Mouse (Mus musculus) spleen, adult 18-20 months (tissue): ENCODE results near the gene Phlpp1.
A peak's percentile ranks its signal among the peaks of the same experiment; 100 is the strongest.

Source experiments
- DNase-seq, 2 experiments: peaks; one replicate each; pipeline ENCODE4 v3.0.0; 2022; ENCODE audit warnings: mixed read lengths in 2 of 2

Gene Phlpp1

DNA sequence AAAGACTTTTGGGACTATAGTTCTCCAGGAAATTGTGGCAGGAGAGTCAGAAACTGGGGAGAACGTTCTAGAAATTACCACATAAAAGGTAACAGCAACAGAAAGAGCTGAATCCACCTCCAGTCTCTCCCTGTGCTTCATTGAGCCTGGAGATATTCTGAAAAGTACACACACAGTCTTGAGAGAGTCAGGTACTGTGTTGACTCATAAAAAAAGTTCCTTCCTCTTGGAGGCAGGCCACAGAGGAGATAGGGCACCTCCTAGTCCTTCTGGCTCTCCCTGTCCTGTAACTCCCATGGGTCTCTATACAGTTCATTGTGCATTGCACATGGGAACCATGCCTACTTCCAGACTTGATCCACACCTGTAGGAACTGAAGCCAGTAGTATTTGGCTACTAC lies 149.0 kb downstream of the Phlpp1 start:
- no peak for DNase-seq

DNA sequence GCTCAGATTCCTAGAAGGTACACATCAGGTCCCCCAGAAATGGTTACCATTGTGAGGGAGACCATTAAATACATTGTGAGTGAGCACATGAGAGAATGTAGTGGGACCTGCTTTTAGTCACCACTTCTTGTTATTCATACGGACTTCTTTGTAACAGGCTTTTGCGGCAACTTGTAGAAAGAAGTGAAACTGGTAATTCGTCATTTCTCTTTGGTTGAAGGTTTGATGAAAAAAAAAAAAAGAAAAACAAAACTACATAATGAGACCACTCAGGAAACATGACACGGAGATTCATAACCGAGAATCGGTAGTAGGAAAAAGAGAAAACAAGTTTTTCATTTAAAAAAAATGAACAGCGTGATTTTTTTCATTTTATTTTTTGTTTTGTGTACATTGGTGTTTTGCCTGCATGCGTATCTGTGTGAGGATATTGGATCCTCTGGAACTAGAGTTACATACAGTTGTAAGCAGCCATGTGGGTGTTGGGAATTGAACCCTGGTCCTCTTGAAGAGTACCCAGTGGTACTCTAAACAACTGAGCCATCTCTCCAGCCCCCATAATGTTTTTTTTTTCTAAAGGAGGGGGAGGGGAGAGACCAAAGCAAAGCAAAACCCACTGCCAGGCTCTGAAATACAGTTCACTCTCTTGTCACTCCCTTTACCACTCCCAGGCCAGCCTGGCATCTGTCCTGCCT lies 150.0 kb downstream of the Phlpp1 start:
- no peak for DNase-seq

DNA sequence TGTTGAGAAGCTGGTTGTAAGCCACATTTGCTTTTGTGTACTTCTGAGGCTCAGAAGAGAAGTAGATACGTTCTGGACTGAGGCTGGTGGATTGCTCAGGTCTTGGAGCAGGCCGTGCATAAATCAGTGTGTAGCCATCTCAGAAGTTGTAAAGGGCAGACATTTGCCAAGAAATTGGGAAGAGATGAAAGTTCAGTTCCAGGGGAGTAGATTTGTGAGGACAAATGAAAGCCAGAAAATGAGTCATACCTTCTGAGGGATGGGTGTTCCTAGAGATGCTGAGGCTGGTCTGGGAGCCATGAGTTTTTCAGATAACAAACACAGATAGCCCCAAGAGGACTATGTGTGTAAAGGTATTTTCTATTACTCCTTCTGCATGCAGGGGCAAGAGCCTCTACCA lies 155.1 kb downstream of the Phlpp1 start:
- DNase-seq, result no peak

GRCm38 (mm10) chr1:106342100-106342499 lies 170.5 kb downstream of the Phlpp1 start:
- DNase-seq, result no peak

DNA sequence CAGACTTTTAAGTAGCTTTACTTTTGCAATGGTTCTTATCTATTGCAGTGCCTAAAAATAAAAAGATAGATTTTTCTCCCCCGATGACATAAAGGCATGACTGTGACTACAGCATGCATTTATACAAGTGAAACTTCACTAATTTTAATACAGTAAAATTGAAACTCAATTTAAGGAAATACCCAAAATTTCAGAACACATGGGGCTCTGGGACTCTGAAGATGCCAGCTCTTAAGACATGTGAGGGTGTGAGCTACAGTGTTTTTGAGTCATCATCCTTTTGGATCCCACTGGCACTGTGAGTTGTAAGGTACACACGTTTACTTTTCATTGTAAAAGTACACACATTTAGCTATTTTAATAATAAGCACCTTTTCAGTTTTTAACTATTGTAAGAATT lies 173.7 kb downstream of the Phlpp1 start:
- no peak for DNase-seq

DNA sequence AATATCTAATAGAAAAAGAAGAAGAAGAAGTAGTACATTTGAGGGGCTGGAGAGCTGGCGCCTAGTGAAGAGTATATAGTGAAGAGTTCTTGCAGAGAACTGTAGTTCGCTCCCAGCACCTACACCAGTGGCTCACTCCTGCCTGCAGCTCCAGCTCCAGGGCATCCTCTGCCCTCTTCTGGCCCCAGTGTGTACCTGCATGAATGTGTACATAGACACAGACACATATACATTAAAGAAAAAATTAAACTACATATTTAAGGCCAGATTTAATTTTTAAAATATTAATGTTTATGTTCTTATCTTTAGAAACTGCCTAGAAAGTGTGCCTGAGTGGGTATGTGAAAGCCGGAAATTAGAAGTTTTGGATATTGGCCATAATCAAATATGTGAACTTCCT lies 175.2 kb downstream of the Phlpp1 start:
- no peak for DNase-seq

GRCm38 (mm10) chr1:106349116-106349515 lies 177.6 kb downstream of the Phlpp1 start:
- DNase-seq, result no peak

DNA sequence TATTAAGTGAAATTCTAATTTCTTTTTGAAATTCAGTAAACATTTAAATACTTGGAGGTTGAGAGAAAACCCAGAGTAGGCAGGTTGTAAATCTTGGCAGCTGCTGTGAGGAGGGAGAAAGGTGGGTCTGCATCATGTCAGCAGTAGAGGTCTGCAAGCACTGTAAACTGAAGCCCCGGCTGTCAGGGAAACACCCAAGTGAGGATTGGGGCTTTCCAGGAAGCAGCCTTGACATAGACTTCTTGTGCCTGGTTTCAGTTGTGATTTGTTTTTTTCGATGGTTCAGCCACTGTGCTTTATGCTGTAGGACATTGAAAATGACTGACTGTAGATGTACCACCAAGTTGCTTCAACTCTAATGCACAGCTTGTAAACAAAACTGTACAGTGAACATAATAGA lies 180.0 kb downstream of the Phlpp1 start:
- no peak for DNase-seq

DNA sequence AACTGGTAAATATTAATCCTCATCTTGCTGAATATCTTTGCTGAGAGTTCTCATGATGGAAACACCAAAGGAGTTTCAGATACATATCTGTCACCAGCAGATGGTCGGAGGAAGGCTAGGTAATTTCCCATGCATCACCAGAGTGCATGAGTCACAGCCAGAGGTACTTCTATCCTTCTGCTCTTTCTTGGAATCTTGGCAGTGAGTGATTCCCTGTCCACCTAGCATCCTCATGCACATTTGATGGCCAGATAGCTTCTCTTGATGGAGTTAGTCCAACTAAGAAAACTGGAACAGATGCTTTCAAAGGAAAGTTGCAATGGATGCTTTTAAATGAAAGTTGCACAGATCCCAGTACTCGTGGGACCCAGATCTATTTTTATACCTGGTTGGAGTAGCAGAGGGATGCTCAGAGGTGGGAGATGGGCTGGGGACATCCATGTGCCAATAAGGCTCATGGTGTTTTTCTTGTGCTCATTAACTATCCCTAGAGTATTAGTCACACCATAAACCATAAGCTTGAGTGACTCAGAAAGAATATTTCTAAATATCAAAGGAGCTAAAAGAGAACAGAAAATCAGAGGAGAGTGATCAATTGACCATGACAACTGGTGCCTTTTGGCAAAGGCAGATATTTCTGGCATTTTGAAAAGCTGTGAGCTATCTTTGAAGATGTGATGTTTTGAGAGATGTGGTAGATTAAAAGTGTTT lies 181.4 kb downstream of the Phlpp1 start:
- no peak for DNase-seq

DNA sequence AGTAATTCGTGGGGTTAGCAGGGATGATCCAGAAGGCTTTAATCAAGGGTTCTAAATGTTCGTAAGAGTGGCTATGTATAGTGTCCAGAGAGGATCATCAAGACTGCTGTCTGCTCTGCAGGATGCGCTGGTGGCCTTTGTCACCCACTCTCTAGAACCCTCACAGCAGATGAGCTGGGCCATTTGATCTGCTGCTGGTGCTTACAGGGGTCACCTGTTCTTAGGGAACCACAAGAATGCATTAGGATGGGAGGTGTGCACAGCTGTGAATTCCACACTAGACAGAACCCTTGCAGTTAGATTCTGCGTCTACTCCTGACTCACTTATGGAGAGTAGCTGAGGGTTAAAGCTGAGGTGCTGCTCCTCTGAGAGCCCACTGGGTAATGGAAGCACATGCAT lies 182.4 kb downstream of the Phlpp1 start:
- DNase-seq, result no peak

DNA sequence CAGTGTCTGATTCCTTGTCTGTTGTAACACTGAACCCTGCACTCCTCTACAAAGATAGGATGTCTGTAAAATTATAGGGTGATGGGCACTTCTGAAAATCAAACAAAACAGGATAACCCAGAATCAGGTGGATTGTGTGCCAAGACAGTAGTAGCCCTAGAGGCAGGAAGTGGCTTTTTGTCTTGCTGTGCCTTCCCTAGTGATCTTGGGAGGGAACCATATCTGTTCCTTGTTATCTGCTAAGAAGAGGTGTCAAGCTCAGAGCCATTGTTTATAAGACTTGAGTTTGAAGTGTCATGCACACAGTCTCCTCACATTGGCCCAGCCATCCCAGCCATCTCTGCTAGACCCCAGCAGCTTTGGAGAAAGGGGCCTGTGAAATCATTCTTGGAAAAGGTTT lies 187.9 kb downstream of the Phlpp1 start:
- no peak for DNase-seq

GRCm38 (mm10) chr1:106362841-106363604 lies 191.5 kb downstream of the Phlpp1 start:
- DNase-seq, result no peak

- no peak for DNase-seq
Measured at GRCm38 (mm10) chr1:106369330-106369729, 197.8 kb downstream of the Phlpp1 start.

- no peak for DNase-seq
Measured at GRCm38 (mm10) chr1:106372446-106372845, 200.9 kb downstream of the Phlpp1 start.

DNA sequence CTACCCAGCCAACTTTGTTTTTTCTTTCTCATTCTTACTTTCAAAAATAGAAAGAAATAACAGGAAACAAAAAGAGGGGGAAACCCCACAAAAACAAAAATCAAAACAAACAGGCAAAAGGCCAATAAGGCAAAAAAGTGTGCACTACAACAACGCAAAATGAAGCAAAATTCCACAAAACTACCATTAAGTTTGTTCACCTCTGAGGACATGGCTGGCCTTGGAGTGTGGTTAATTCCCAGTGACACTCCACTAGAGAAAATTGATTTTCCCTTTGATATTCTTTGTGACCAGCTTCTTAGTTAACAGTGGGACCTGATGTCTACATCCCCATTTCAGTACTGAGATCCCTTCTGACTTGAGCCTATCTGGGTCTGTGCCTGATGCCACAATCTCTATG lies 202.1 kb downstream of the Phlpp1 start:
- DNase-seq, result no peak

DNA sequence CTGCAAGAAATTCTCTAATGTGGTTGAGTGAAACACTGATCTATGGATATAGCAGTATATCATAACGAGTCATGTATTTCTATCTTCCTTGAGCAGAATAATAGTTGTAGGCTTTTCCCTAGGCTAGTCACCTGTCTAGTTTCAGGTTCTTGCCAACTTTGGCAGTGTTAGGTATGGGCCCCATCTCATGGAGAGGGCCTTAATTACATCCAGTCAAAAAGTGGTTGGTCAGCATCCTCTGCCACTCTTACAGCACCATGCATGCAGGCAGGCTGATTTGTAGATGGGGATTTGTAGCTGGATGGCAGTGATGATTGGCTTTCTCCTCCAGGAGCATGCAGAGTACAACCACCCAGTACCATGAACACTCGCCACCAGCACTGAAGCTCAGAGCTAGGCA lies 202.7 kb downstream of the Phlpp1 start:
- peak in 1 of 2 experiments; percentile 15 for DNase-seq

- DNase-seq, result no peak
Measured at GRCm38 (mm10) chr1:106374971-106375370, 203.4 kb downstream of the Phlpp1 start.

DNA sequence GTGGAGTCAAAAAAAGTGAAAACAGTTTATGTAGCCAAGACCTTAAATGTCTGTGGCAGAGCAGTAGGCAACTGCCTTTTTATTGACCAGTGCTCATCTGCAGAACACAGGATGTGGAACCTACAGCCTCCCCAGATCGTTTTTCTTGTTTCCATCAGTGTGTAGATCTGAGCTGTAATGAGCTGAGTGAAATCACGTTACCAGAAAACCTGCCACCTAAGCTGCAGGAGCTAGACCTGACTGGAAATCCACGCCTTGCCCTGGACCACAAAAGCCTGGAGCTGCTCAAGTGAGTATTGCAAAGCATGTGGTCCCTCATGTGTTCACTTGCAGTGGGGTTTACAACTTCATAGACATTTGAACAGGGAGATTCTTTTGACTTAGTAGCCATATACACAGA lies 204.5 kb downstream of the Phlpp1 start:
- no peak for DNase-seq

- DNase-seq, result no peak
Measured at GRCm38 (mm10) chr1:106380465-106380864, 208.9 kb downstream of the Phlpp1 start.

- DNase-seq, result no peak
Measured at GRCm38 (mm10) chr1:106386542-106386941, 215.0 kb downstream of the Phlpp1 start.

- no peak for DNase-seq
Measured at GRCm38 (mm10) chr1:106387264-106387663, 215.7 kb downstream of the Phlpp1 start.

DNA sequence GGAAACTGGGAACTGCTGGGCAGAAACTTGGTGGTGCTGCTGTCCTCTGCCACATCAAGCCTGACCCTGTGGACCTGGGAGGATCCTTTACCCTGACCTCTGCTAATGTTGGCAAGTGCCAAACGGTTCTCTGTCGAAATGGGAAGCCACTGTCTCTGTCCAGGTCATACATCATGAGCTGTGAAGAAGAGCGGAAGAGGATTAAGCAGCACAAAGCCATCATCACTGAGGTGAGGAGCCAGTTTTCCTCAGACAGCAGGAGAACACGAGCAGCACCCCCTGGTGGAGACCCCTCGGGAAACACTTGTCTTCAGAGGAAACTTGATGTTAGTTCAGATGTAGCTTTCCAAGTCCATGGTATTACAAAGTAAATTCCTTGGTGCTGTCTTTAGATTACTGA lies 218.1 kb downstream of the Phlpp1 start:
- peak; percentile 29 to 62 for DNase-seq

- no peak for DNase-seq
Measured at GRCm38 (mm10) chr1:106393072-106393471, 221.5 kb downstream of the Phlpp1 start.

DNA sequence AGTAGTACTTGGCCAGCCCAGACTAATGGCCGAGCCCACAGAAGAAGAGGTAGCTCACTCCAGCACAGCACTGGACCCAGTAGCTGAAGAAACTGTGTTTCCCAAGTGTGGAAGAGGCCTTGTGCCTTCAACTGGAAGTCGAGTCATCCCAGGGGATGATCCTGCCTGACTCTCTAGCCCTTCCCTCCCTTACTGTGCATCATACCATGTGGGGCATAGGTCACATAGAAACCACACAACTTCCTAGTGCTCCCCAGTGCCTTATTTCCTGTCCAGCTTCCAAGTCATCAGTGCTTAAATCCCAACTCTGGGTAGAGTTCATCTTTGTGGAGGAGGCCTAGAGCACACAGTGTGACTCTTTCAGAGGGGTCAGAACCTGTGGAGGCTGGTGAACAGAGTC lies 223.1 kb downstream of the Phlpp1 start:
- DNase-seq, result no peak
